Mouse (Mus musculus): Measurements from ENCODE around the gene Ak7. TPM values are rescaled to one million over a fixed set of nuclear protein-coding genes. Genes with fewer than 3 reads are reported as not detected.

The Ak7 gene
- total RNA-seq (2023): not detected

DNA sequence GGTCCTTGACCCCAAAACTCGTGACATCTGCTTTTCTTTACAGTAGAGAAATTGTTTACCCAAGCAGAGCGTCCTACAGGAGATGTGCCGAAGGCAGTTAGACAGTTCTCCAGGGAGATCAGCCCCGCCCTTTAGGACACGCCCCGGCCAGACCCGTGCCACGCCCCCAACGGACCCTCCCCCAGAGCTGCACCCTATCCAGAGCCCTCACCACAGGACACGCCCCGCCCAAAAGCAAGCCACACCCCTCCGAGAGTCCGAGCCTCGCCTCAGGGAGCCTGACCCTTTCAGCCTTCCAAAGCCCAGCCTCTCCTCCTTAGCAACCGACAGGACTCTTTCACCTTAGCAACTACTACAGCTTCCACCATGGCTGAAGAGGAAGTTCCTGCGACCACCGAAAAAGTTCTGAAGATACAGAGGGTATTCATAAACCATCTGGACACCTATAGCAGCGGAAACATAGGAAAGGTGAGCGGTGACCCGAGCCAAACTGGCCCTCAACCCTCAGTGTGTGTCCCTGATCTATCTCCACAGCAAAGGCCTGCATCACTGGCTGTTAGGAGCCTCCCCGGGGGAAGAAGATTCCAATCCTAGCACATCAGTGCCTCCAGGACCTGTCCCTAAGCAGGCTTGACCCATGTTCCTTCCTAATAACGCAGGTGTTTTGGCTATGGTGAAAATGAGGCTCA, at the start of gene Ak7:
Ak7 (plus strand) TSS at position 178 of the 689 bp plus-strand sequence.

DNA sequence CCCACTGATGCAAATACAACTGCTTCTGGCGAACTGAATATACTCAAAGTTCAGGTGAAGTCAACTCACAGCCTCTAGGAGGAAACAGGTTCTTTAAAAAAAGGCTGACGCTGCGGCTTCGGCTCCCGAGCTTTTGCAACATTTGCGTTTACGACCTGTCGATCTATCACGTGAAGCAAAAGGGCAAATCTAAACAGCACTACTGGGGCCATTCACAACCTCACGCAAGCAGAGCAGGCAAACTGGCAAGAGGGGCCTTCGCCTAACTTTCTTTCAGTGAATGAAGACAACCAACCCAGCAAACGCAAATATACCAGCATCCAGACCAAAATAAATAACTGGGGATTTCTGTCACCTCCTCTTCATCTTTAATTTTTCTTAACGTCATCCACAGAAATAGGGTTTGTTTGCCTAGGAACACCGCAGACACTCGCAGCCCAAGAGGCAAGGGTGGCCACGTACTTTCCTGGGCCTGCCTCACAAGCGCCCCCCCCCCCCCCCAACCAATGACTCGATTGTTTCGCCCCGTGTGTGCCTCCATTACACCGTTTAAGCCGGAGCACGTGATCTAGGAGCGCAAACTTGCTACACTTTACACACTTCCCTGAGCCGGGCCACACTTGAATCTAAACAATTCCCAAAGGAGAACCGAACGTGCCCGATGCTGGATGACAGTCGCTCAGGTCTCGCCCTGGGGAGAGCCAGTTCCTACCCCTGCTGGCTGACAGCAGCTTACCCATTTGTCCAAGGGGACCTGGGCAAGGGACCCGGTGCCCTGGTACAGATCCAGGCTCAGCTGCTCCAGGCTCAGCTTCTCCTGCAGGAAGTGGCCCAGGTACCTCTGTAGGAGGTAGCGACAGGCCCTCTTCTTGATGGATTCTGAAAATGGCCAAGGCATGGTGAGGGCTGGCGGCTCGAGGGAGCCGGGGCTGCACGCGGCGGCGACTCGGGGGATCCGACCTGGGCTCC, 21.6 kb upstream of the Ak7 start, which contains the start of gene Gskip:
Gskip (plus strand) TSS at position 897 of the 969 bp plus-strand sequence.

DNA sequence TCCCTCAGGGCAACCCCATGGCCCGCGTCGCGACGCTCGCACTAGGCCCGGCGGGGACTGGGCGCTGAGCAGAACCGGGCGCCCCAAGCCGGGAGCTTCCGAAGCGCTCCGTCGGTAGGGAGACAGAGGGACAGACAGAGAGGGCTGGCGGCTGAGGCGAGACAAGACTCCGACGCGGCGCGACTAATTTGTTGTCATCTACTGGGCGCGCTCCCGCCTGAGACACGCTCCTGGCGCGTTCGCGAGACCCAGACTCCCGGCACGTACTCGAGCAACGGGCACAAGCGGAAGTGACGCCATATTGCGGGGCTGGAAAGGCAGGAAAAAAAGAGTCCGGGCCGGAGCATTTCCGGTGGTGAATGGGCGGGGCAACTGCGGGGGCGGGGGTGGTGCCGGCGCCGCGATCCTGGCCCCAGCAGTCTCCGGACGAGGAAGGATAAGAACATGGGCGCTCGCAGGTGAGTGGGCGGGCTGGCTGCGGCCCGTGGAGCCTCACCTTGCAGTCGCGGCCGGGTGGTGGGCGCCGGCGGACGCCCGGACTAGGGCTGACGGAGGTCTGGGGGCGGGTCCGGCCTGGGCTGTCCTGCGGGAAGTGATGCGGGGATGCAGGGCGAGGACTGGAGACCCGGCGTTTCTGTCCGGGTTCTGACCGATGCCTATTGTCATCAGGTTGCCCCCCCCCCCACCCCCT, 20.6 kb upstream of the Ak7 start, which contains the start of gene Atg2b:
Atg2b (minus strand) TSS at position 211 of the 691 bp plus-strand sequence.

DNA sequence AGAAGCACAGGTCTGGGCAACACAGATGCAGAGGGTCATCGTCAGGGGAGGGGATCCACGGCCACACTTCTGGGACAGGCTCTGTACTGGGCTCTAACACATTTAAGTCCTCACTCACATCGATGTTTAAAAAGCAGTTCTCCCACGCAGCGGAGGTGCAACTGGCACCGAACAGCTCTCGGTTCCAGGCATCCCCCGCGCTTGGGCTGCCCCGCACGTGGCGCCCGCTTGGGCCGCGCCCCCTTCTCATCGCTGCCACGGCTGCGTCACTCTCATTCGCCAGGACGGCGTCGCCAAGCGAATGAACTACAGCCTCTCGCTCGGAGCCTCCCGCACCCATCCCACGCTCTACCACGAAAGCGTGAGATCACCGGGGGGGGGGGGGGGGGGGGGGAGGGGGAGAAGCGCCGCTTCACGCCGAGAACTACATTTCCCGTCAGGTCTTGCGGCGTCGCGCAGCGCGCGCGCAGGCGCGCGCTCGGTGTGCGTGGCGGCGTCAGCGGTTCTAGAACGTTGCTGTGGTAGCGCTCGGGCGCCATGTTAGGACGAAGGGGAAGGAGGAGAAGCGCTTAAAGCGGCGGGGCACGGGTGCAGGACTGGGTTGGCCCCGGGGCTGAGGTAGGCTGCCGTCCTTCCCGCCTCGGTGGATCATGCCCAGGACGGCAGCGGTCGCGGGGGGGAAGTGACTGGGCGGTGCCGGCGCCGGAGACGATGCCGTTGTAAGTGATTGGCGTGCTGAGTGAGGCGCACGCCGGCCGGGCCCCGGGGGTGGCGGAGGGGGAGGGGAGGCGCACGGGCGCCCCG, 78.6 kb downstream of the Ak7 start, which contains the start of gene Papola:
Papola (plus strand) TSS at position 499 of the 804 bp plus-strand sequence.

Other genes starting within 250 kb of the Ak7 start
- gene Bdkrb2, start 142.8 kb upstream of the Ak7 start, total RNA-seq (2023): not detected
- not detected for gene Bdkrb1, start 102.9 kb upstream of the Ak7 start, total RNA-seq (2023)
- 10 to 100 TPM; 11.9 to 13.6 TPM for gene Gskip, start 21.1 kb upstream of the Ak7 start, total RNA-seq (2023)
- gene Atg2b, start 20.8 kb upstream of the Ak7 start, total RNA-seq (2023): 10 to 100 TPM; 42.2 to 42.5 TPM
- gene Papola, start 78.7 kb downstream of the Ak7 start, total RNA-seq (2023): 100 to 1,000 TPM; 210 to 229 TPM